Mouse (Mus musculus): ENCODE results near the gene Dcdc2b. TPM values are rescaled to one million over a fixed set of nuclear protein-coding genes. Genes with fewer than 3 reads are reported as not detected.
A peak's percentile ranks its signal among the peaks of the same experiment; 100 is the strongest.

Gene Dcdc2b
- polyA plus RNA-seq, 1 experiment, result 12.6 TPM

DNA sequence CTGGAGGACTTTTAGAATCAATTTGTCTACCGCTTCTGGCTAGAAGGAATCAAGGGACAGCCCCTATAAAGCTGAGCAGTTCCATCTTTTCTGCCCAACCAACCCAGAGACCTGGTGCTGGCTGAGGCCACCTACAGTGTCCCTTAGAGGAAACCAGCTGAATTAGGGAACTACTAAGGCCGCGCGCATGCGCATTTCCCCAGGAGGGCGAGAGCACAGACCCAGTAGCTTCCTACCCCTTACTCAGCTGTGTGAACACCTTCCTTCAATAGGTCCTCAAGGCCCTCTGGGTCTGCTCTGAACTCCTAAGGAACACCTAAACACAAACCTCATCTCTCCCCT lies 10.9 kb upstream of the Dcdc2b start:
- H3K27ac ChIP-seq (ENCODE audit: control insufficient read depth, insufficient read depth, low read depth, low read length, poor library complexity), result peak overlapping the region; percentile 78
- peaks cover 4% of the 10 kb centered on the region; the same call in 1 of the 2 replicates for H3K4me1 ChIP-seq (ENCODE audit: control insufficient read depth, insufficient read depth, low read length)
- TF ChIP-seq POLR2A (IDR thresholded peaks at IDR 0.05; ENCODE audit: borderline replicate concordance, control insufficient read depth, low read depth, low read length) (no peak), CTCF (IDR thresholded peaks at IDR 0.05; ENCODE audit: control insufficient read depth, insufficient read depth, low read length) (no peak)
- H3K4me3 ChIP-seq (replicated peaks; ENCODE audit: control insufficient read depth, low read depth, low read length), result peak overlapping the region; percentile 78
- WGBS, result 0% methylated on average over 6 of the region's 6 CpGs

GRCm38 (mm10) chr4:129624281-129625028 lies 10.4 kb upstream of the Dcdc2b start:
- Histone ChIP-seq H3K4me3 (replicated peaks; ENCODE audit: control insufficient read depth, low read depth, low read length) (peak overlapping the region; percentile 78), H3K4me1 (ENCODE audit: control insufficient read depth, insufficient read depth, low read length) (peaks cover 4% of the 10 kb centered on the region; the same call in 1 of the 2 replicates), H3K27ac (ENCODE audit: control insufficient read depth, insufficient read depth, low read depth, low read length, poor library complexity) (peak overlapping the region; percentile 78)
- TF ChIP-seq POLR2A (IDR thresholded peaks at IDR 0.05; ENCODE audit: borderline replicate concordance, control insufficient read depth, low read depth, low read length), result peak; percentile 67; the same call in 1 of the 2 replicates
- TF ChIP-seq CTCF (IDR thresholded peaks at IDR 0.05; ENCODE audit: control insufficient read depth, insufficient read depth, low read length), result no peak
- 0% methylated on average over 18 of the region's 18 CpGs for WGBS

DNA sequence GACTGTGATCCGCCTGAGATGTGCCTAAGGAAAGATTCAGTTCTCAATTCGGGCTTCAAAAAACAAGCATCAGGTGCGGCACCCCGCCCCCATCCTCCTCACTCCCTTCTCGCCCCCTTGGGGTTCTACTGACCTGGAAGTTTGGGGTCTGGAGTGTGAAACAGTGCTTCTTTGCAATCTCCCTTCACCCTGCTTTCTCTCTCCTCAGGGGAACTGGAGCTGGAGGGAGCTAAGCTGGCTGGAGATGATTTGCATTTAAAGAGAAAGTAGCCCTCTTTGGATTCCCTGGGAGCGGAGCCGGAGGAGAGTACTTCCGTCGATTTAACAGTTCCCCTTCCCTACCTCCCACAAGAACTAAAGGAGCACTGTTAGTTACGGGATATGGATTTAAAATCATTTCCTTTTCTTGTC lies 9.6 kb upstream of the Dcdc2b start, which contains the start of gene Ccdc28b:
Gene Ccdc28b, minus strand, starts transcription at position 267 of the 411 bp plus-strand sequence.
- peak within 1 kb of the TSS; percentile 78 for H3K4me3 ChIP-seq (replicated peaks; ENCODE audit: control insufficient read depth, low read depth, low read length)
- WGBS, result under 1% methylated on average over 10 of the region's 10 CpGs
- H3K4me1 ChIP-seq (ENCODE audit: control insufficient read depth, insufficient read depth, low read length), result peaks cover 5% of the 10 kb centered on the region; the same call in 1 of the 2 replicates
- peak within 1 kb of the TSS; percentile 78 for H3K27ac ChIP-seq (ENCODE audit: control insufficient read depth, insufficient read depth, low read depth, low read length, poor library complexity)
- no peak for TF ChIP-seq POLR2A (IDR thresholded peaks at IDR 0.05; ENCODE audit: borderline replicate concordance, control insufficient read depth, low read depth, low read length)
- no peak for TF ChIP-seq CTCF (IDR thresholded peaks at IDR 0.05; ENCODE audit: control insufficient read depth, insufficient read depth, low read length)

DNA sequence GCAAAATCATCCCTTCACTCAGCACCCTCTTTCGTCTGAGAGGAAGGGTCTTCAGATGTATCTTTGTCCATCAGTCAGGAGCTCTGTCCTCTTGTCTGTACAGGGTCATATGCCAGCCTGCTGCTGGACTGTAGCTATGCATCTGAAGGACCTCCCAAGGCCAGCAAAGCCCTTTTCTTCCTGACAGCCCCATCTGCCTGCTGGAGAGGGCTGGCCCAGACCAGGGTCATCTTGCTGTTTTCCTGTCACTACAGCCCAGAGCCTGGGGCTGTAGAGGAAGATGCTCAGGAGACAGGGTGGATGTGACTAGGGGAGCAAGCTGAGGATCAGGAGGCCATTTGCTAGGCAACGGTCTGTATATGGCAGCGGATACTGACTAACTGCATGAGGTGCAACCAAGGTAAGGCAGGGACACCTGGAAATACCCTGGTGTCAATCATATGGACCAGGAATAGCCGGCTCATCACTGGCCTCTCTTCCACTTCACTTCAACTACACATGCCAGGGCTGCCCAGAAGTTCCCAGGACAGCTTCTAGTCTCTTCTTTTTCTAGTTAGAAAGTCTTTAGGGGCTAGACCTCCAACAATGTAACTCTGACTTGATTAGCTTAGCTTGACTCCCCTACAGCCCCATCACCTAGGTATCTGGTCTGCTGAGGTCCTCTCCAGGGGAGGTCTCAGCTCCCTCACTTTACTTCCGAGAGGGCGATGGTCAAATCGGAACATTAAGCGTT lies 8.9 kb upstream of the Dcdc2b start:
- Histone ChIP-seq H3K4me3 (replicated peaks; ENCODE audit: control insufficient read depth, low read depth, low read length) (peak overlapping the region; percentile 78), H3K27ac (ENCODE audit: control insufficient read depth, insufficient read depth, low read depth, low read length, poor library complexity) (no peak overlapping the region), H3K4me1 (ENCODE audit: control insufficient read depth, insufficient read depth, low read length) (peaks cover 5% of the 10 kb centered on the region; the same call in 1 of the 2 replicates)
- 22% methylated on average over 8 of the region's 8 CpGs for WGBS
- no peak for TF ChIP-seq CTCF (IDR thresholded peaks at IDR 0.05; ENCODE audit: control insufficient read depth, insufficient read depth, low read length)
- TF ChIP-seq POLR2A (IDR thresholded peaks at IDR 0.05; ENCODE audit: borderline replicate concordance, control insufficient read depth, low read depth, low read length), result no peak

GRCm38 (mm10) chr4:129622120-129622802 lies 8.2 kb upstream of the Dcdc2b start:
- Histone ChIP-seq H3K27ac (ENCODE audit: control insufficient read depth, insufficient read depth, low read depth, low read length, poor library complexity) (no peak overlapping the region), H3K4me1 (ENCODE audit: control insufficient read depth, insufficient read depth, low read length) (peaks cover 5% of the 10 kb centered on the region; the same call in 1 of the 2 replicates), H3K4me3 (replicated peaks; ENCODE audit: control insufficient read depth, low read depth, low read length) (no peak overlapping the region)
- 81% methylated on average over 11 of the region's 11 CpGs for WGBS
- TF ChIP-seq POLR2A (IDR thresholded peaks at IDR 0.05; ENCODE audit: borderline replicate concordance, control insufficient read depth, low read depth, low read length), result no peak
- no peak for TF ChIP-seq CTCF (IDR thresholded peaks at IDR 0.05; ENCODE audit: control insufficient read depth, insufficient read depth, low read length)

- no peak overlapping the region for H3K27ac ChIP-seq (ENCODE audit: control insufficient read depth, insufficient read depth, low read depth, low read length, poor library complexity)
- H3K4me1 ChIP-seq (ENCODE audit: control insufficient read depth, insufficient read depth, low read length), result peaks cover 5% of the 10 kb centered on the region; the same call in 1 of the 2 replicates
- WGBS, result 79% methylated on average over 8 of the region's 8 CpGs
- H3K4me3 ChIP-seq (replicated peaks; ENCODE audit: control insufficient read depth, low read depth, low read length), result no peak overlapping the region
- TF ChIP-seq CTCF (IDR thresholded peaks at IDR 0.05; ENCODE audit: control insufficient read depth, insufficient read depth, low read length) (no peak), POLR2A (IDR thresholded peaks at IDR 0.05; ENCODE audit: borderline replicate concordance, control insufficient read depth, low read depth, low read length) (no peak)
These were observed 7.3 kb upstream of the Dcdc2b start for GRCm38 (mm10) chr4:129621283-129621841.

DNA sequence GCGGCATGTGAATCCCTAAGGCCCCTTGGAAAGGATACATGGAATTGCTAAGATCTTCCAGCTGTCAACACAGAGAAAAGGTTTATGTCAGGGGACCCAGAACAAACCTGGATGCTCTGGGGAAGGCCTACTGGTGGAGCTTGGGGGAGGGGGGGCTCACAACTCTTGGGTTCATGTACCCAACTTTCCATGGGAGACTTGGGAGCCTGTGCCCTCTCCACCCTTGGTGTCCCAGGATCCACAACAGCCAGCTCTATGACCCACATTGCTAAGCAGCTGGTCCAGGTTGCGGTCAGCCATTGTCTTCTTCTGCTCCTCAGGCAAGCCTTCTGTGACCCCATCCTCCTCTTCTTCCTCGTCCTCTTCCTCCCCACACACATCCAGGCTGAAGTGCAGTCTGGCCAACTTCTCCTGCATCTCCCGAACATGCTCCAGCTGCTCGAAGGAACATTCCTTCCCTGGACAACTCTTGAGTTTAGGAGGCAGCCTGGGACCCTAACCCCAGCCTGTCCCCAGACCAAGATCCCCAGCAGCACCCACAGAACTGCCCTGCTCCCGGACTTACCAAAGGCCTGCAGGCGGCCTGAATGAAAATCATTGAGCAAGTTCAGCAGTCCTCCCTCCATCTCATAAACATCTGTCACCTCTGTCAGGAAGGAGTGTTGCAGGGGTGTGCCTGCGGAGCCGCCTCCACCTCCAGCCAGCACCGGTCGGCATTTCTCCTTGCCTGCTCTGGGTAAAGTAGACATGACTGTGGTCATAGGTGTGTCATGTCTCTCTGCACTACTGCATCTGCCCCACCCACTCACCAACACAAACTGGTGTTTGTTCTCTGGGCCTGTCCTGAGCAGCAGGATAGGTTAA lies 6.6 kb upstream of the Dcdc2b start:
- no peak for TF ChIP-seq CTCF (IDR thresholded peaks at IDR 0.05; ENCODE audit: control insufficient read depth, insufficient read depth, low read length)
- TF ChIP-seq POLR2A (IDR thresholded peaks at IDR 0.05; ENCODE audit: borderline replicate concordance, control insufficient read depth, low read depth, low read length), result no peak

More for the DNA sequence above, 6.6 kb upstream of the Dcdc2b start:
- Histone ChIP-seq H3K4me3 (replicated peaks; ENCODE audit: control insufficient read depth, low read depth, low read length) (no peak overlapping the region), H3K27ac (ENCODE audit: control insufficient read depth, insufficient read depth, low read depth, low read length, poor library complexity) (no peak overlapping the region), H3K4me1 (ENCODE audit: control insufficient read depth, insufficient read depth, low read length) (peaks cover 5% of the 10 kb centered on the region; the same call in 1 of the 2 replicates)
- 83% methylated on average over 11 of the region's 11 CpGs for WGBS
